Mouse (Mus musculus) liver, adult (tissue): ENCODE measurements around the gene Plxdc1.

Experiments
- GATA4 ChIP-seq: IDR thresholded peaks from 2 replicates; pipeline ENCODE4 v1.6.1; 2014; ENCODE audit warnings: mild to moderate bottlenecking, low read length; ENCODE audit not compliant: insufficient replicate concordance

Plxdc1 gene

GRCm38 (mm10) chr11:97955915-97956314 lies 30.3 kb downstream of the Plxdc1 start:
- TF ChIP-seq GATA4: no peak

DNA sequence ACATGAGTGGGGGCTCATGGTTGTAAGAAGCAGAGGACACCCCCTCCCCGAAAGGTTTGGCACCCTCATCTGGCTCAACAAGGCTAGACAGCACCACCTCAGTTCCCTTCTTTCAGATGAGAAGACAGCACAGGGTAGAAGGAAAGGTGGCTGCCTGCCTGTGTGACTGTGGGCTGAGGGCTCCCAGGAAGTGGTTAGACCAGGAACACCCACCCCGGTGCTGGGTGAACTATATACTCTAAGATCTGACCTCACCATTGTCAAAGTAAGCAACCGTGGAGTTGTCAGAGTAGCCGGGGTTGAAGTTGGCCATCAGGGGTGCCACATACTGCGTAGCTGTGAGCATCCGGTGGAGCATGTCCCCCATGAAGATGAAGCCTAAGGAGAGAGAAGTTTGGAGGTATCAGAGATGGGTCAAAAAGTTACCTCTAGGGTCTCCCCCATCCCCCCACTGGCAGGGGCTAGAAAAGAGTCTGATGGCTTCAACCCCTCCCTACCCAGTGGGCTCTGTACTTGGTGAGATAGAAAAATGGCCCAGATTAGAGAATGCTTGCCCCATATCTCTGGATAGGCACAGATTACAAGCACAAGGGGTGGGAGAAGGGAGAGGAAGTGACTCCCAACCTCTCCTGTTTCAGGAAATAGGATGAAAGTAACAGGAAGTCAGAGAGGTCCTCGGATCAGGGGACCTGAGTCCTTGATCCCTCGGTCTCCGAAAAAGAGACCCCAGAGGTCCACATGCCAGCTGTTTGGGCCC lies 30.9 kb downstream of the Plxdc1 start:
- TF ChIP-seq GATA4: no peak

DNA sequence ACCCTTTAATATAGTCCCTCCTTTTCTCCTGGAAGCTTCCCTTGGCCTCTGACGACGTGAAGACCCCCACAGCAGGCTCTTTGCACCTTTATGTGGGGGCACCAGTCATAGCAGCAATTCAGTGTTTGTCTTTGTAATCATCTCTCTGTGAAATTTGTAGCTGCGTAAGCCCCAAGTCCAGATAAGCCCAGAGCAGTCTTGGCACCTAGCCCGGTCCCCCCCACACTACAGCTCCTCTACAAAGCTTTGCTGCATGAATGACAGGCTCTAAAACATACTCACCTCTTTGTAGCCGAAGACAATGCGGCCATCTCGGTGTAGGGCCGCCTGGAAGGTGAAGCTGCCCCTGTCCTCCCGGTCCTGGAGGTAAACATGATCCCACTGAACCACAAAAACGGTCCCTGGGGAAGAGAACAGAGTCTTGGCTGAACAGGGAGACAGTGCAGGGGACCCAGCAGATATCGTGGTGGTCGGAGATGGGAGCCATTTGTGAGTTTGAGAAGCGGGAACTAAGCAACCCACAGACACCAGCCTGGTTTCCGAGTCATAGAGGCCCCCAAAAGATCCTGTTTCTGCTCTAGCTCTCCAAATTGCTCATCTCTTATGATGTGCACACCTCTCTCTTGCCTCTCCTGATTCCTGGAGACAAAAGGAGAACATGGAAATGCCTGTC lies 31.6 kb downstream of the Plxdc1 start:
- no peak for TF ChIP-seq GATA4

DNA sequence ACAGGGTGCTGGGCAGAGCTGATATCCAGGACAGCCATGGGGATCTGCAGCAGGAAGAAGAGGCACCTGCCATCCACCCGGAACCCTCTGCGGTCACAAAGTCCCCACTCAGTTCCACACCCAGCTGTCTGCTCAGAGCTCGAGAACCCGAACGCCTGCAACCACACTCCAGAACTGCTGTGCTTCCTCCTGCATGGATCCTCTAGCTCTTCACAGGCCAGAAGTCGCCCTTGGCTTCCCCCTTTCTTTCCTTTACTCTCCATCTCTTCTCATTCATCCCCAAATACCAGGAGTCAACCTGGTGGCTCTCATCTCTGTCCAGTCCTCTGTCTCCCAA lies 32.3 kb downstream of the Plxdc1 start:
- TF ChIP-seq GATA4: no peak

DNA sequence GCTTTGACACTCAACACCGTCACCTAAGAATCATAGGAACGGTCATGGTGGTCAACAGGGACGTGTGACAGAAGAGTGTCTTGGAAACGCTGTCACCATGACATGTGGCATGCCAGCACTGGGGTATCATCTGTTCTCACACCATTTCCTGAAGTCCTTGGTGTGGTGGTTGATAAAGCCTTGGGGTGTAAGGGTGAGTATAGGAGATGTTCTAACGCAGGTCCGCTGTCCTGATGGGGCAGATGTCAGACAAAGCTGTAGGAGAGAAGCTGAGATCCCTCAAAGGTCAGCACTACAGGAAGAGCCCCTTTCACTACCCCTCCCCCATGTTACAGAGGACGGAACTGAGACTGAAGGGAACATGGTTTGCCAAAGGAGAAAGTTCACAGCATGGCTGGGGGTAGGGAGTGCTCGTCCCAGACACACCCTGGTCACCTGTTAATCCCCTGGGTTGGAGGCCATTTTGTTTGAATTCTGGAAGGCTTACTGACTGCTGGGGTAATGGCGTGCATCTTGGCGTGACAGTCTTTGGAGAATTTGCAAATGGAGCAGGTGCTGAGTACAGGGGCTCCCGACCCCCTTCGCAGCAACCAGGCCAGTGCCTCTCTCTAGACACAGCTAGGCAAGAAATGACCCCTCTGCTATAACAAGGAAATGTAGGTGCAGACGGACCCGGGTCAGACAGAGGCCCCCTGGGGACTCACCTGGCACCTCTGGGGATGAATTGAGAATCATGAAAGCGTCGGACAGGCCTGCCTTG lies 32.9 kb downstream of the Plxdc1 start:
- TF ChIP-seq GATA4: no peak

GRCm38 (mm10) chr11:97952367-97953006 lies 33.8 kb downstream of the Plxdc1 start:
- no peak for TF ChIP-seq GATA4

DNA sequence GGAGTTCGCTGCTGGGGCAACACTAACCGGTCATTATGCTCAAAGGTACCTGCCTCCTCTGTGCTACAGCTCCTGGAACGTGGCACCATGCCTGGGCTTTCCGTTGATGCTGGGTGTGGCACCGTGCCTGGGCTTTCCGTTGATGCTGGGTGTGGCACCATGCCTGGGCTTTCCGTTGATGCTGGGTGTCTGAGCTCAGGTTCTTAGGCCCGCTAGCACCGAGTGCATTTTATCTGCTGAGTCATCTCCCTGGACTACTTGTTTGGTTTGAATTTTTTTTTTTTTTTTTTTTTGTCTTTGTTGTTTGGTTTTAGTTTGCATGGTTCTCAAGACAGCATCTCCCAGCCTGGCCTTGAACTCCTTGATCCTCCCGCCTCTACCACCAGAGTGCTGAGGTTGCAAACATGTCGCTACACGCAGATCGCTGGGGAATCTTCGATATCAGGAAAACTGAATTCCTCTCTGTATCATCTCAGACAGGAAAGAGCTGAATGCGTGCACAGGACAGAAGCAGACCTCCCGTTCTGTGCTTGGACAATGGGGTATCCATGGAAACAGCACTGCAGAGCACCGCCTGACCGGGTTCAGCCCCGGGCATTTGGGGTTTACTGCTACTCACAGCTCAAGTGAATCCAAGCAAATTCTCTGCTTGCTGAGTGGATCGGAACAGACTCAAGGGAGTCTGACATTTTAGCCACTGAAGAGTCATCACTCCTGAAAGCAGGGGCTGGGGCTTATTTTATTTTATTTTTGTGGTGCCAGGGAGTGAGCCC lies 36.4 kb downstream of the Plxdc1 start:
- TF ChIP-seq GATA4: no peak

- TF ChIP-seq GATA4: no peak
Observed at GRCm38 (mm10) chr11:97947426-97947825, 38.8 kb downstream of the Plxdc1 start.

GRCm38 (mm10) chr11:97945031-97945430 lies 41.2 kb downstream of the Plxdc1 start:
- TF ChIP-seq GATA4: no peak

- TF ChIP-seq GATA4: no peak
Observed at GRCm38 (mm10) chr11:97943256-97943655, 43.0 kb downstream of the Plxdc1 start.

DNA sequence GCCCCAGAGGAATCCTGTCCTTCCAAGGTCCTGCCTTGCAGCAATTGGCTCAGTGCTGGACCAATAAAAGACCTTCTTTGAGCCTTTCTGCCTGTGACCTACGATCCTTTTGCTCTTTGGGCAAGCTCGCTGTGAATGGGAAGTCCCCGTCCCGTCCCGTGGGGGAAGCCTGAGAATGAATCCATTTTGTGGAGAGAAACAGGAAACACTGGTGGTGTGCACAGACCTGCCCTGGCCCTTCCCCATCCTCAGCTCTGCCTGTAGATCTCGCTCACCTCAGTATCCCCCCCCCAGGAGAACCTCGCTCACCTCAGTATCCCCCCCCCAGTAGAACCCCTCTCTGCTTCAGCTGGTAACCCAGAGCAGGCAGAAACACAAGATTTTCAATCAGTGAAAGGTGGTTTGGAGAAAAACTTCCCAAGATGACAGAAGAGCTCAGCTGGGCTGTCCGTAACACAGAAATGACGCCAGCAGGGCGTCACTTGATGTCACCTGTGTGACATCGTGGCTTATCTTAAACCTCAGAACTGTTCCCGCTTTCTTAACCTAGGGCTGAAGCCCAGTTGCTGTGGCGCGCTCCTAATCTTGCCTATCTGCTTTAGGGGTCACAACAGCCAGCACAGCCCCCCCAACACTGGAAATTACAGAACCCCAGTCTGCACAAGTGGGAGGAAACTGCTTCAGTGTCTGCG lies 43.7 kb downstream of the Plxdc1 start:
- no peak for TF ChIP-seq GATA4

DNA sequence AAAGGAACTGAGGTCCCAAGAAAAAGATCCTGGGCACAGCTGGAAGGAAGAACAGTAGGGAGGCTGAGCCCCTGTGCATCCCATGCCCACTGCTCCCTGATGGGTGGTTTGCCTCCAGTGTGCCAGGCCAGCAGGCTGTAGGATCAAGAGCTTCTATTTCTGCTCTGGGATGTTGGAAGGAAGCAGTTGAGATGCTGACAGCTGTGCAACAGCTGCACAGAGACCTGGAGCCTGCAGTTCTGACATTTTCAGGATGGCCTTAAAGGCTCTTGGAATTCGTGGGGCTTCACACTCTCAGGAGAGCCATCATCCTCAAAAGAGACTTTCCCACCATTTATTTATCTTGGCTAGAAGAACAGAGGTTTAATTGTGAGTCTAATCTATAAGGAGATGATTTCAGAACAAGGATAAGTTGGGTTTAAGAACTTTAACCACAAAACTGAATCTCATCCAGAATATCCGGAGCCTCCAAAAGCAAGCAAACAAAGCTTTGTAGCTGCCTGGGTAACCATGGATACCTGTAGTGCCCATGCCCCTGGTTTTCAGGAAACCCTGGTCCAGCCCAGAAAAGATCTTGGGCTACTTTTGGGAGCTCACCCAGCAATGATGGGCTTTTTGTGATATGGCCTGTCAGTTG lies 48.7 kb downstream of the Plxdc1 start:
- no peak for TF ChIP-seq GATA4

DNA sequence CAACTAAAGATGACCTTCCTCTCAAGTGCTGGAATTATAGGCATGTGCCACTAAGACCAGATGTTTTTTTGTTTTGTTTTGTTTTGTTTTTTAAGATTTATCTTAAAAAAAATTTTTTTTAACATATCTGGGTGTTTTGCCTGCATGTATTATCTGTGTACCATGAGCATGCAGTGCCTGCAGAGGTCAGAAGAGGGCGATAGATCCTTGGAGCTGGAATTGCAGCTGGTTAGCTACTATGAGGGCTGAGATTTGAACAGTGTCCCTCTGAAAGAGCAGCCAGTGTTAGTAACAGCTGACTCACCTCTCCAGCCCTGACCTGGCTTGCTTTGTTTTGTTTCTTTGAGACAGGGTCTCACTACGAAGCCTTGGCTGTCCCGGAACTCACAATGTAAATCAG lies 49.5 kb downstream of the Plxdc1 start:
- no peak for TF ChIP-seq GATA4
